Mouse (Mus musculus): ENCODE results near the gene Armh4.
"Not testable (repeated sequence)": the region's sequence is repeated elsewhere in the genome, so short reads cannot be mapped to it uniquely, and the experiment has no call there.

The Armh4 gene

DNA sequence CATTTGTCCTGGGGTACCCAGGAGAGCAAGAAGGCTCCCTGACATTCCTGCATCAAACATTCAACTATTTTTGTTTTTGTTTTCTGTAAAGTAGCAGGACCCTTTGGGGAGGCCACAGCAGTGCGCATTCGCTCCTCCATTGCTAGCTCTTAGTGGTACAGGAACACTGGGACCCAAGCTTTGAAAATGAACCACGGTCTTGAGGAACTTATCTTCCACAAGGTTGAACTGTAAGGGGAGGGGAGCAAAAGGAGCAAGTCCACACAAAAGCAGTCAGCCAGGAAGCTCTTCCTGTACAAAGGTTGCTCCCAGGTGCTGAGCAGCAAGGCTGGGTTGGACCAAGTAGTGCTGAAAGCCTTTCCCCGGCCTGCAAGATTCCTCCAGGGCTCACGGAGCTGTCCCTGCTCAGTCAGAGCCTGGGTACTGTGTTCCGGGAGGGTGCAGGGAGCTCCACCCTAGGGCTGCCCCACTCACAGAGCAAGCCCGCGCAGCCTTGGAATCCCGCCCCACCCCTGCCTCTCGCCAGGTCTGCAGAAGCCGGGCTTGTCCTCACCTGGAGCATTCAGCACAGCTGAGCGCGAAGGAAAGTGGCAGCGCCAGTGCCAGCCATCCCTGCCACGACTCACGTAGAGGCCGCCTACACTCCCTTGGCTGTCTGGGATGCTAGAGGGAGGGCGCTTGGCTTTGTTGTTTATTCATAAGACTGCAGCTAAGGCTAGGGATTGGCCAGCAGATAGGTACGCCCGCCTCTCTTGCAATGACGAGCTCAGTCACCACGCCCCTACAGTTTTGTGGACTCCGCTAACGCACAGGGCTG, at the start of gene Armh4:
Gene Armh4 (minus strand): TSS at position 669 of the 817 bp plus-strand sequence.
- DNase-seq (ENCODE audit: low spot score): peak; percentile 59

DNA sequence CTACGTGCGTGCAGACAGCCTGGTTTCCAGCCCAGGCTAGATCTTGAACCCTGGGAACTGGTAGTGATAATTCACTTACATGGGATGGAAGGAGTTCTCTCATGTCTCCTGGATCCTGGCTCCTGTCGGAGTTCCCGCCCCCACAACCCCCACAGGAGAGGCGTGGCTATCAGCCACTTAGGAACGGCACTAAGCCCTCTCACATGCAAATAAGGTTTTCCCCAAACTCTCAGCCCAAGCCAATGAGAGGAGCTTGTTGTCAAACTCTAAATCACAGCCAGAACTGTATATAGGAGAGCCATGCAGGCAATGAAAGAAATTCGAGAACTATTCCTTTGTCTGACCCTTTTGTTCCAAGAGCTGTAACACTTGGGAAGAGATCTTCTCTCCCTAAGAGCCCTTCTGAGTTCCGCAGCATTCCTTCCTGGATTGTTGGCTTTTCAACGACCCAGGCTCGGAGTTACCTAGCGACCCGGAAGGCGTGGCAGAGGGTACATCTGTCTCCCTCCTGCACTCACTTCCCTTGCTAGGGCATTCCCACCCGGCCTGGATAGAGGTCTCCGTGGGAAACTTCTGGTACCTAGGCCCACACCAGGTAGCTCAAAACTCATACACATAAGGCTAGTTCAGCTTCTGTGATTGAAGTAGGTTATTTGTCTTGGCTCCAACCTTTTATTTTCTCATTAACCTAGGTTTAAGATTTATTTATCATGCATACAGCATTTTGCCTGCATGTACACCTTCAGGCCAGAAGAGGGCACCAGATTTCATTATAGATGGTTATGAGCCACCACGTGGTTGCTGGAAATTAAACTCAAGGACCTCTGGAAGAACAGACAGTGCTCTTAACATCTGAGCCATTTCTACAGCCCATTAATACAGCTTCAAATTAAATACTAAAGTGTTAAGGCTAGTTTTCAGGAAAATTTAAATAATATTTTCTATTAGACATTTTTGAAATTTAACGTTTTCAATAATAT, 46.3 kb upstream of the Armh4 start:
- DNase-seq (ENCODE audit: low spot score): peak; percentile 16

DNA sequence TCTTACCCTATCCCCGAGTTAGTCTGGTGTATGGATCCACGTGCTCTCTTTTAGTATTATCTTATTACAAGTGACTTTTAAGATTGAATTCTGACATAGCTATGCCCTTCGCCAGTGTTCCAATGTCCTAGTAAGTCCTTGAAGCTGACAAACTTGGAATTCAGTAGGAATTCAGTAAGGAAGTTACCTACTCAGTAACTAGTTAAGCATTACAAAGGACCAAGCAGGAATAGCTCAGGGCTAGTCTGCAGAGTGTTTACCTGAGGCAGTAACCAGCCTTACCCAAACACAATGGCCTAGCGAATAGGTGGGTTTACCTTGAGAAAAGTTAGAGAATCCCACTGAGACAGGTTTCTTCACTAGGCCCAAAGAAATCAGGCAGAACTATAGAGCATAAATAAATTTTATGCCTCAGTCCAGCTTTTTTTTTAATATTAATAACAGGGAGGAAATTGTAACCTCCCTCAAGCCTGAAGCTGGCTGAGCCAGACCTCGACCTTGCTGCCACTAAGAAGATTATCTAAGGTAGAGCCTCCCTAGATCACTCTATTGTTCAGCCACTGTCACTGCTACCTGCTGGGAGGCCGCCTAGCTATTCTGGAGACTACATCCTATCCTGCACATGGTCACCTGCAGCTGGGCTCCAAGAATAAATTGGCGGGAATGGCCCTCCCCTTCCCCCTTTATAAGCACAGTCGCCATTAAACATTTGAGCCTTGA, 36.7 kb upstream of the Armh4 start:
- DNase-seq (ENCODE audit: low spot score): not testable (repeated sequence)

DNA sequence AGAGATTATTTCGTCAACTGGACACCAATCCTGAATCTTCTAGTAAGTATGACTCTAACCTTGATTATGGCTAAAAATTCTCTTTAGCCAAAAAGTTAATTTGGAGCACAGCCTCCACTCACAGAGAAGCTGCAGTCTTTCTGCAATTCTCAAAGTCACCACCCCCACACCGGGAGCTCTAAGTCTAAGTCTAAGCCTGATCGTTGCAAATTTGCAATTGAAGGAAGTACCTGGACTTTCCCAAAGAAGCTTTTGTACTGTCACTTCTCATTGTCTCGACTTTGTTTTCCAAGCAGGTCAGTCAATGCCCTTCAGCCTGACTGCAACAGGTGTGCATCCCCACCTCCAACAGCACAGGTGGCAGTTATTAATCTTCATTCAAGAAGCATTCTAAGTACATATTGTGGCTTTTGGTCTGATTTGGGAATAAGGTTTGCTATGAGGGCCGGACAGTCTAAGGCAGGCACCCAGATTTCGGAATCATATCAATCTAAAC, 35.6 kb upstream of the Armh4 start:
- not testable (repeated sequence) for DNase-seq (ENCODE audit: low spot score)

DNA sequence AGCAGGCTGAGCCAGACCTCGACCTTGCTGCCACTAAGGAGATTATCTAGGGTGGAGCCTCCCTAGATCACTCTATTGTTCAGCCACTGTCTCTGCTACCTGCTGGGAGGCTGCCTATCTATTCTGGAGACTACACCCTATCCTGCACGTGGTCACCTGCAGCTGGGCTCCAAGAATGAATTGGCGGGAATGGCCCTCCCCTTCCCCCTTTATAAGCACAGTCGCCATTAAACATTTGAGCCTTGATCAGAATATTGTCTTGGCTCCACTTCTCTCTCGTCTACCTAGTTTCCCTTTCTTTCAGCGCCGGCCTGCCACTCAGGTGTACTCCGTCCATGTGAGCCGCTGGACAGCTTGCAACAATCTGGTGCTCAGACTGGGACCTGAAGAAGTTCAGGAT, 29.8 kb upstream of the Armh4 start:
- DNase-seq (ENCODE audit: low spot score): not testable (repeated sequence)

DNA sequence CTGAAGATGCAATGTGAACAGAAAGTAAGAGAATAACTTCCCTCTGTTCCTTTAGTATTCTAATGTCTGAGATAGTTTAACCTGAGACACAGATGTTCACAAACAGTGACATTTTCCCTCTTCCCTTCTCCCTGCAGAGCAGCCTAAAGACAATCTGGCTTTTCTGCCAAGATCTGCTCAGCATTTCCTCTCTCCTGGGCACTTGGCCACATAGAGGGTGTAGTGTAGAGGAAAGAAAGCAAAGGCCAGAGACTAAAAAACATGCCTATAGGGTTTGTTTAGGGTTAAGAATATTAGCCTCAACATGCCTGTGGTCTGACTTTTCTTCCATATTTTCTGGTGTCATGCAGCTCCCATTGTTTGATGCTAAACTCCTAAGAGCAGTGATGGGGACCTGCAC, 21.9 kb upstream of the Armh4 start:
- not testable (repeated sequence) for DNase-seq (ENCODE audit: low spot score)

DNA sequence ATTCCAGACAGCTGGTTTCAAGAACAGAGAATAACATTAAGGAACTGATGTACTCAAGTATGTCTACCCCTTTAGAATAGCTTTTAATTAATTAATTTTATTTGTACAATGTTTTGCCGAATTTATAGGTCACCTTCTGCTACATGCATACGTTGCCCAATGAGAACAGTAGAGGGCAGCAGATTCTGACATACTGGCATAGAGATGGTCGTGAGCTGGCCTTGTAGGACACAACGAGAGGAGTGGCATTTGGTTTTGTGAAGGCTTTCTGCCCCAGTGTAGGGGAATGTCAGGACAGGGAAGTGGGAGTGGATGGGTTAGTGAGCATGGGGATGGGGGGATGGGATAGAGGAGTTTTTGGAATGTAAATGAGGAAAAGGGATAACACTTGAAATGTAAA, 18.3 kb upstream of the Armh4 start:
- no peak for DNase-seq (ENCODE audit: low spot score)

DNA sequence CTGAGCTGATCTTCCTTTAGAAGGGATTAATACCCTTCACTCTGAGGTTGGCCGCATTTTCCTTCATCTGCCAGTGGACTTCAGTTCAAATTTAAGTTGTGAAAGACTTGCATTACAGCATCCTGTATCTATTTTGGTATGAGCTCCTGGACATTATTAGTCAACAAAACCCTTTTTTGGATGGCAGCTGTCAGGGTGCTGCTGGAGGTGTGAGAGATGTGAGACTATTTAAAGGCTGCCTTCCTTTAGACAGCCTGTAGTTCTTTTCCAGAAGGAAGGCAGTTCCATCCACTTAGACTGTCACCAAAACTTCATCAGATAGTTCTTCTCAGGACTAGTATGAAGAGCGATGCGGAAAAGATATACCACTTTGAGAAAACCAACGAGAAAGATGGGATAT, 10.8 kb upstream of the Armh4 start:
- DNase-seq (ENCODE audit: low spot score): no peak

DNA sequence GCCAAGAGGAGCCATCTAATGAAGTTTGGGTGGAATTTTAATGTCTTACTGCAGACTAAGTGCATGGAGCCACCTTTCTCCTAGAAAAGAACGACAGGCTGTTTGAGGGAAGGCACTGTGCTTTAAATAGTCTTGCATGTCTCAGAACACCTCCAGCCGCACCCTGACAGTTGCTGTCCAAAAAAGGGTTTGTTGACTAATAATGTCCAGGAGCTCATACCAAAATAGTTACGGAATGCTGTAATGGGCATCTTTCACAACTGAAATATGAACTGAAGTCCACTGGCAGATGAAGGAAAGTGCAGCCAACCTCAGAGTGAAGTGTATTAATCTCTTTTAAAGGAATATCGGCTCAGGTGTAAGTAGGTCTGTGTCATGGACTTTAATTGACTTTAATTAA, 7.4 kb upstream of the Armh4 start:
- no peak for DNase-seq (ENCODE audit: low spot score)

DNA sequence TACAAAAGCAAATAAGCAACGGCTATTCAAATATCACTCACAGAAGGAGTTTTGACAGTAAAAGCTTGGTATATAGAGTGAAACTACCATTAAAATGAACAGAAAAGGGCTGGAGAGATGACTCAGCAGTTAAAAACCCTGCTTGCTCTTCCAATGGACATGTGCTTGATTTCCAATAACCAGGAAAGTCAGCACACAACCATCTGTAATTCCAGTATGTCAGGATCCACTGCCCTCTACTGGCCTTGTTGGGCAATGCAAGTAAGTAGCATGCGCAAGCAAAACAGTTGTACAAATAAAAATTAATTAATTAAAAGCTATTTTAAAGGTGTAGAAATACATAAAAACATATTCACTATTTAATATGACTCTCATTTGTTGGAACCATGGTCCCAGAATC, 2.6 kb upstream of the Armh4 start:
- peak; percentile 43 for DNase-seq (ENCODE audit: low spot score)

DNA sequence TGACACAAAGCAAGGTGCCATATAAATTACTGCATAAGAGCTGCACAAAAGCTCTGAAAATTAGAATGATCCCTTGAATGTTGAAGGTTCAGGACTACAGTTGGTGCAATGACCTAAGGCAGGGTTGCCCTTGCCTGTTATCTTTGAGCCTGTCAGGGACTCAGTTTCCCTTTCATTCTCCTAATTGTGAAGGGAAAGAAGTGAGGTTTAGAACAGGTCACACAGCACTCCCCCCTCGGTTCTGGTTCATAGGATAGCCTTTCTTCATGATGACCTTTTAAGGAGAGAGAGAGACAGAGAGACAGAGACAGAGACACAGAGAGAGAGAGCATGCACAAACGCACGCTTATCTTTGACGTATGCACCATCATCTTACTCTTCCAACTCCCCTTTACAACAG, 683 bp upstream of the Armh4 start:
- DNase-seq (ENCODE audit: low spot score): no peak

DNA sequence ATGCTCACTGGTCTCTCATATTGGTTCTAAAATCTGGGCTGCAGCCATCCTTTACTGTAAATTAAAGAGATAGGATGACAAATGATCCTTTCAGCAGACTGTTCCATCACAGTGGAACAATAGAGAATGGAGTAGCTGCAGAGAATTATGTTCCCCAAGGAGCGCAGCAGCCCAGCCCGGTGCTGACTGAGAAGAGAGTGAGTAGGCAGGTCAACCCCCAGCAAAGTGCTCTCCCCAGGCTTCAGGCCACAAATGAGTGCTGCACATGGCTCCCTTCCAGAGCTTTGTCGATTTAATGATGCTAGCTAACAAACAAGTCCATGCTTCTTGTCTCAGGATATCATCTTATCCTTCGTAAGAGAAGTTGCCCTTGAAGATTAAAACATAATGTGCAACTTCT, 2.8 kb downstream of the Armh4 start:
- DNase-seq (ENCODE audit: low spot score): no peak

DNA sequence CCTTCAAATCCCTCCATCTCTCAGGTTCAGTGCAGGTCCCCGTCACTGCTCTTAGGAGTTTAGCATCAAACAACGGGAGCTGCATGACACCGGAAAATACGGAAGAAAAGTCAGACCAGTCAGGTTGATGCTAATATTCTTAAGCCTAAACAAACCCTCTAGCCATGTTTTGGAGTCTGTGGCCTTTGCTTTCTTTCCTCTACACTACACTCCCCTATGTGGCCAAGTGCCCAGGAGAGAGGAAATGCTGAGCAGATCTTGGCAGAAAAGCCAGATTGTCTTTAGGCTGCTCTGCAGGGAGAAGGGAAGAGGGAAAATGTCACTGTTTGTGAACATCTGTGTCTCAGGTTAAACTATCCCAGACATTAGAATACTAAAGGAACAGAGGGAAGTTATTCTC, 5.6 kb downstream of the Armh4 start:
- DNase-seq (ENCODE audit: low spot score): not testable (repeated sequence)

DNA sequence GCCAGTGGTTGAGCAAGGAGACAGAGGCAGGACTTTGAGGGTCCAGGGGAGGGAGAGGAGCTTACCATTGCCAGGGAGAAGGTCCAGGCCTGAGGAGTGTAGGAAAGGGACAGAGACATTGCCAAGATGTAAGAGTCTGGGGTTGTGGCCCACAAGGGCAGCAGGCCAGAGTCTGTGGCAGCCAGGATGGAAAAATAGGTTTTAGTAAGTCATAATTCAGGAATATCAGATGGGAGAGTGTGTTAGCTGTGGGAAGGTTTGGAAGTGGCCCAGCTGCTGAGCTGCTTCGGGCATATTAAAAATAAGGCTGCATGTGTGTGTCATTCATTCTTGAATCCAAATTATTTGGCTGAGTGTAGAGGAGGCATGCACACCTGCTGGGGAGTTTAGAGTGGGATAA, 11.4 kb downstream of the Armh4 start:
- DNase-seq (ENCODE audit: low spot score): no peak

DNA sequence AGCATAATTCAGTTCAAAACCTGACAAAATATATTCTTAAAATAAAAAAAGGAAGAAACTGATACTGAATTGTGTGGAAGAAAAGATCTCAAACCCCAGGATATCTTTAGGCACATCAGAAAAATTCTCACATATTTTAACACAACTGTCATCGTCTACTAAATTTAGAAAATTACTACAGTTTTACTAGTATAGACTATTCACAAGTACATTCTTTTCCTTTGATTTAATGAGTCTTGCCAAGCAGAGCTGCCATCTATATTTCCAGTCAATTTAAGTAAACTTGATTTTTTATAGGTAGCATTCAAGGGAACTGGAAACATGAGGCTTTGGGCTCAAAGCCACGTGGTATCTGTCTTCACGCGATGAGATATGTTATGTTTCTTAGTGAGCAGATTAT, 16.6 kb downstream of the Armh4 start:
- DNase-seq (ENCODE audit: low spot score): no peak

DNA sequence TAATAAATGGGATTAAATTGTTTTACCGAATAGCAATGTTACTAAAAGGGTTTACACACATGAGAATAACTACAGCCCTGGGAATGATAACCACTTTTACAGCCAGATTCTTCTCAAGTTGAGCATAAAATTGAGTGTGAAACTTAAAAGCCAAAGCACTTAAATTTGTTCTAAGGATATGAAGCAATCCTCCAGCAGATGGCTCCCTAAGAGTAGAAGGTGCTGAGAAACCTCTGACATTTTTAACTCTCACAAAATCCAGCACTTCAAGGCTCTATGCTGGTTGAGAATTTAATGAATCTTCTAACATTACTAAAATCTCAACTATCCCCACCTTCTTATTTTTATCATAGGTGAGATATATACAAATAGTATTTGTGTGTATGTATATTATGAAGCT, 27.3 kb downstream of the Armh4 start:
- no peak for DNase-seq (ENCODE audit: low spot score)

DNA sequence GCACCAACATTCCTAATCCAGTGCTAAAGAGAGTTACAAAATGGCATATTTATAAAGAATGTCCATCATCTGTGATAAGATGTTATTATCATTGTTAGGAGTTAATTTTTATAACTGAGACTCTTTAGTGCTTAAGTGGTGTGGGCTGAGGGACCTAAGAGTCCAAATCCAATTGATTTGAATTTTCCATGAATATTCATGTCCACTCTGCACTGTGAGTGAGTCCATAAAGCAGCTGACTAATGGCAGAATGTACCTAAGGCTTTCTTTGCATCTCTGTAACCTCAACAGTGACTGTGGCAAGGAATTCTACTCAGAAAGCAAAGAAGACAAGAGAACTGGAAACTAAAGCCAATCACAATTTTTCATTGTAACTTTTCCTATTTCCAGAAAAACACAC, 30.6 kb downstream of the Armh4 start:
- DNase-seq (ENCODE audit: low spot score): no peak

DNA sequence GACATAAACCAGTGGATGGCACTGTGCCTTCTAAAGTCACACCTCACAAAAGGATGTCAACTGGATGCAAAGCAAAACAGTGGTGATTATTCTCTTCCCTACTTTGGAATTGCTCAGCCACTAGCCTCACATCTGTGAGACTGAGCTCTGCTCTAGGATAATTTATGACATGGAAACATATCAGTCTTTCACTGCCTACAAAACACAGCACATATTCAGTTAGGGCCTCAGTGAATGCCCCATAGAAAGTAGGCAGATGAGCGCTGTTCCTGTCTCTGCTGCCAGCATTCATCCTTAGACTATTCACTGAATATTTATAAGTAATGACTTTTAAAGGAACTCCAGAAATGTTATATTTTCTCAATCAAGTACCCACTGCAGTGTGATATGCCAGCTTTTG, 37.3 kb downstream of the Armh4 start:
- DNase-seq (ENCODE audit: low spot score): no peak

DNA sequence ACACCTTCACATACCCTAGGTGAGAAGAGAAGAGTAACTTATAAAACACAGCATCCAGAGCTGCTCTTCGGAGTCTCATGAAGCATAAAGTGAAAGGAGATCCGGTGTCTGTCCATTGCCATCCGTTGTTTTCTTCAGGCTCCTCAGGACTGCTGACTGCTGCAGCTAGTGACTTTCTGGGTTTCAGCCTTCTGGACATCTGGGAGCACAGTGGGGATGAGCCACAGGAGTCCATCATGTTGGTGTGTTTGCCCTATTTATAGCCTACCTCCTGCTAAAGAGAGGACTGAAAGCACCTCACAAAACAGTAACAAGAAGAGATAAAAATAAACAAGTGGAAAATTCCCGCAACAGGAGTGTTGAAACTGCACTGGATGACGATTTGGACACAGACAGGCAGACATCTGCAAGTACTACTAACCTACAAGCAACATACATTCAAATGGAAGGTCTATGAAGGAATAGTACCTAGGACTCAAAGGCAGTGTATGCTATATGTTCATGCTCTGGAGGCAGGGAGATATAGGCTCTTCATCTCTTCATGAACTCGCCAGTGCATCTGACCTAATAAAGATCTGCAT, 39.1 kb downstream of the Armh4 start:
- no peak for DNase-seq (ENCODE audit: low spot score)

DNA sequence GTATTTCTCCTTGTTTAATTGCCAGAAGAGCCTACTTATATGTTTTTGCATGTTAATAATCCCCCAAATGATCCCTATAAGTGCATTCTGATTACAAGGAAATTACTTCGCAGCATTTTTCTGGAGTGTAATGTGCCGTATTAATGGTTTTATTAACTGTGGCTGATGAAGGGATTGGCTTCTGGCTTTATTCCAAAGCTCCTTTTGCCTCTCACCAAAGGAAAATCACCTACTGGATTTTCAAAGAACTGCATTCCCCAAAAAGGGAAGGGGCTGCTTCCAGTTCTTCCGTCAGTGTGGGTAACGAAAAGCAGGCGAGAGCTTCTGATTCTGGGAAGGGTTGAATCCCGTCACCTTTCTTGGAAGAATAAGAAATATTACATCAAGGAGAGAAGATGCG, 43.9 kb downstream of the Armh4 start:
- DNase-seq (ENCODE audit: low spot score): no peak

DNA sequence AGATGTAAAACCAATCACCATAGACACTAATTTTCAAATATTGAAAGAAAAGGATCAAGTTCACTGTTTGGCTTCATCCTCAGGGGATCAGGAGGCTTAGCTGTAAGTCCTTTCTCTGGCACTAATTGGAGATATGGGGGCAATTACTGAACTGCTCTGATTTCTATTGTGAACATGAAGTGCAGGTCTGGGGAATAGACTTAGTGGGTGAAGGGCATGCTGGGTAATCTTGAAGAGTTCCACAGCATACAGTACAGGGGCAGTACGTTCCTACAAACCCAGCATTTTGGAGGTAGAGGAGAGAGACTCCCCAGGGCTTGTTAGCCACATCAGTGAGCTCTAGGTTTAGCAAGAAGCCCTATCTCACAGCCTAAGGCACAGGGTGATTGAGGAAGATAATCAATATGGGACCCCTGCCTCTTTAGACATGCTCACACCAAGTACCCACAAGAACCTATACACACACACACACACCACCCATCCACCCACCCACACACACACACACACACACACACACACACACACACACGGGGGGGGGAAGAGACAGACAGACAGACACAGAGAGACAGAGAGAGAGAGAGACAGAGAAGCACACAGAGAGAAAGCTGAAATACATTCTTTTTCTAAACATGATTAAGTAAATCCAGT, 44.6 kb downstream of the Armh4 start:
- DNase-seq (ENCODE audit: low spot score): no peak

All from lung, postnatal 25 days (tissue).